Mouse (Mus musculus) hematopoietic multipotent progenitor cell, adult 10-12 weeks (in vitro differentiated cells): ENCODE results near the gene Map3k5. TPM values are rescaled to one million over a fixed set of nuclear protein-coding genes. Genes with fewer than 3 reads are reported as not detected.

Experiments
- polyA plus RNA-seq: library from polyadenylated mRNA; stranded (reverse); fragments of >175 nt; gene quantifications from 2 replicates; pipeline ENCODE4 v1.2.3, GENCODE M21; 2012; ENCODE audit warnings: low replicate concordance

Map3k5 gene
- polyA plus RNA-seq, result 5.5 and 11.9 TPM in 2 replicates

DNA sequence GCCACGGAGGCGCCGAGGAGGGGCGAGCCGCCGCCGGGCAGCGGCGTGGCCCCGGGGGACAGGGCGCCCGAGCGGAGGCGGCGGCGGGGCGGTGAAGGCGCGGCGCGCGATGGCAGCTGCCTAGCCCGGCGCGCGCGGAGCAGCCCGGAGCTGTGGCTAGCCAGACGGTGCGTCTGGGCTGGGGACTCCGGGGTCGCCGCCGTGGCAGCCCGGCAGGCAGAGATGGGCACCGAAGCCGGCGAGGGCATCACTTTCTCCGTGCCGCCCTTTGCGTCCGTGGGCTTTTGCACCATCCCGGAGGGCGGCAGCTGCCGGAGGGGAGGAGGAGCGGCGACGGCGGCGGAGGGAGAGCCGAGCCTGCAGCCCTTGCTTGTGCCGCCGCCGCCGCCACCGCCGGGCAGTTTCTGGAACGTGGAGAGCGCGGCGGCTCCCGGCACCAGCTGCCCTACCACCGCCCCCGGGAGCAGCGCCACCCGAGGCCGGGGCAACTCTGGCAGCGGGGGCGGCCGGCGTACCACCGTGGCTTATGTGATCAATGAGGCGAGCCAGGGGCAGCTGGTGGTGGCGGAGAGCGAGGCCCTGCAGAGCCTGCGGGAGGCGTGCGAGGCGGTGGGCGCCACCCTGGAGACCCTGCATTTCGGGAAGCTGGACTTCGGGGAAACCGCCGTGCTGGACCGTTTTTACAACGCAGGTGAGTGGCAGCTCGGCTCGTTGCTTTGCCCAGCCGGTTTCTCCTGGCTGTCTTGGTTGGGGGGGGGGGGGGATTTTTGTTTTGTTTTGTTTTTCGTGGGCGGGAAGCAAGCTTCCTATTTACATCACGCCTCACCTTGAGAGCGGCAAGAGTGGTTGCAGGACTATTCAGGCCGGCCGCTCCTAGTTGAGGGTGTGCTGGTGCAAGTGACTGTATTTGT is at the start of gene Map3k5:
Gene Map3k5 (plus strand): TSS at position 89 of the 911 bp plus-strand sequence.

GRCm38 (mm10) chr10:19907246-19907804 is 26.9 kb upstream of the Map3k5 start, which contains the start of gene Pex7:
Gene Pex7, minus strand, starts transcription at chr10:19907689.

DNA sequence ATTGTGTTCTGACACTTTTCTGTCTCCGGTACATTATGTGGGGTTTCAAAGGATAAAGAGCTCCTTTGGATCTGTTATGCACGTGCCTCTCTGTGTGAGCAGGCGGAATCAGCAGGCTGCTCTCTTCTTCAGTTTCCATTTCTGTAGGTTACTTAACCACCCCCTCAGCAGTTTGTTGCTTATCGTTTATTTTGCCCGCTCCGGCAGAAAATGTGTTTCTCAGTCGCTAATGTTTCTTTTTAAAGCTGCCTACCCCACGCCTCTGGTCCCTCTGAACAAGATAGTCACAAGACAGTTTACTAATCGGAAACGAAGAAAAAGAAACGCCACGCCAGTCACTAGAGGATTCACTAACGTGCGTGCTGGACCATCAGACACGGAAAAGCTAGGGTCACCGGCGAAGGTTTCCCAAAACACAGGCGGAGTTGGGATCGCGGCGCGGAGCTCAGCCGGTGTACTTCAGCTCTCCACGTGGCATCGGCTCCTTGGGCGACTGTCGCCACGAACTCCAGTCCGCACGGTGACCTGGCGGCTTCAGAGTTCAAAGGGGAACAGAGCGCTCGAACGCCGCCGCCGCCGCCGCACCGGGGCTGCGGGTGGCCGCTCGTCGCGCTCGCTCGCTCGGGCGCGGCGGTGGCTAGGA is 214.0 kb downstream of the Map3k5 start, which contains the start of gene Map7:
Gene Map7 (plus strand): TSS at position 342 of the 643 bp plus-strand sequence.

Other genes starting within 250 kb of the Map3k5 start
- 0.07 TPM in 1 of 2 replicates, not detected in the other for gene Il20ra, start 221.9 kb upstream of the Map3k5 start, polyA plus RNA-seq
- 0.44 and 0.78 TPM in 2 replicates for gene Slc35d3, start 83.0 kb upstream of the Map3k5 start, polyA plus RNA-seq
- 5.5 and 6.6 TPM in 2 replicates for gene Pex7, start 26.8 kb upstream of the Map3k5 start, polyA plus RNA-seq
- gene Map7, start 214.0 kb downstream of the Map3k5 start, polyA plus RNA-seq, result 1.9 and 3.5 TPM in 2 replicates